Mouse (Mus musculus) C2C12 (cell line): Measurements from ENCODE around the gene Bco1.

Experiments used
- CEBPB ChIP-seq: IDR thresholded peaks from one replicate; pipeline ENCODE4 v1.6.1; 2011; ENCODE audit warnings: low read depth, mild to moderate bottlenecking, control low read depth, moderate library complexity
- CTCF ChIP-seq: IDR thresholded peaks from one replicate; pipeline ENCODE4 v1.5.1; 2011; ENCODE audit not compliant: control insufficient read depth, insufficient read depth, insufficient read length
- MAX ChIP-seq: IDR thresholded peaks from one replicate; pipeline ENCODE4 v1.6.1; 2011; ENCODE audit warnings: mild to moderate bottlenecking, control low read depth
- MYOD1 ChIP-seq: IDR thresholded peaks from one replicate; pipeline ENCODE4 v1.6.1; 2011; ENCODE audit warnings: low read depth; ENCODE audit not compliant: control insufficient read depth, insufficient read length
- MYOG ChIP-seq: IDR thresholded peaks from one replicate; pipeline ENCODE4 v1.6.1; 2011; ENCODE audit not compliant: control insufficient read depth, insufficient read length; ENCODE audit errors: extremely low read depth
- USF1 ChIP-seq: IDR thresholded peaks from one replicate; pipeline ENCODE4 v1.6.1; 2011; ENCODE audit warnings: low read depth, mild to moderate bottlenecking, control low read depth, moderate library complexity

GRCm38 (mm10) chr8:117107533-117107932, 11.9 kb downstream of the Bco1 start:
- TF ChIP-seq CTCF (peak; percentile 77), MYOG (no peak), USF1 (no peak), MAX (no peak), CEBPB (no peak), MYOD1 (no peak)
